Mouse (Mus musculus) layer of hippocampus, postnatal 36 days (tissue): Measurements from ENCODE around the gene Usp2. TPM values are rescaled to one million over a fixed set of nuclear protein-coding genes. Genes with fewer than 3 reads are reported as not detected.

Source experiments
- DNase-seq, 2 experiments: peaks; one replicate each; pipeline ENCODE4 v3.0.0; 2022
- total RNA-seq, 2 experiments: library from RNA; stranded (reverse); gene quantifications; 2 replicates each; pipeline ENCODE4 v1.2.3; 2021

Usp2 gene
- total RNA-seq, 2 experiments from 2014 or later = 66.2 to 74.9 TPM

- DNase-seq = no peak
Measured at GRCm38 (mm10) chr9:44125026-44125425, 58.2 kb downstream of the Usp2 start.

- DNase-seq = peak; percentile 75 to 85
Measured at GRCm38 (mm10) chr9:44125546-44126428, 59.0 kb downstream of the Usp2 start.

GRCm38 (mm10) chr9:44126746-44127145 lies 59.9 kb downstream of the Usp2 start:
- no peak for DNase-seq

- DNase-seq = no peak
Measured at GRCm38 (mm10) chr9:44127351-44127801, 60.6 kb downstream of the Usp2 start.

GRCm38 (mm10) chr9:44129633-44130032 lies 62.8 kb downstream of the Usp2 start:
- DNase-seq = no peak

GRCm38 (mm10) chr9:44130034-44130433 lies 63.2 kb downstream of the Usp2 start:
- DNase-seq = no peak

GRCm38 (mm10) chr9:44130581-44131275 lies 63.9 kb downstream of the Usp2 start:
- no peak for DNase-seq

- no peak for DNase-seq
Measured at GRCm38 (mm10) chr9:44131276-44131590, 64.4 kb downstream of the Usp2 start.

- DNase-seq = no peak
Measured at GRCm38 (mm10) chr9:44132200-44132599, 65.4 kb downstream of the Usp2 start.

GRCm38 (mm10) chr9:44133287-44133686 lies 66.5 kb downstream of the Usp2 start:
- no peak for DNase-seq

- peak in 1 of 2 experiments; percentile 46 for DNase-seq
Measured at GRCm38 (mm10) chr9:44134101-44134850, 67.5 kb downstream of the Usp2 start, which contains the start of gene Mcam. Gene Mcam, plus strand, starts transcription at chr9:44134469.

- no peak for DNase-seq
Measured at GRCm38 (mm10) chr9:44134851-44135730, 68.3 kb downstream of the Usp2 start.

GRCm38 (mm10) chr9:44135731-44136411 lies 69.0 kb downstream of the Usp2 start:
- DNase-seq = no peak

- DNase-seq = no peak
Measured at GRCm38 (mm10) chr9:44137846-44138245, 71.0 kb downstream of the Usp2 start.

GRCm38 (mm10) chr9:44141951-44142350 lies 75.1 kb downstream of the Usp2 start:
- DNase-seq = no peak

GRCm38 (mm10) chr9:44143421-44143820 lies 76.6 kb downstream of the Usp2 start:
- no peak for DNase-seq

GRCm38 (mm10) chr9:44144023-44144717 lies 77.3 kb downstream of the Usp2 start:
- DNase-seq = no peak

GRCm38 (mm10) chr9:44144718-44145060 lies 77.9 kb downstream of the Usp2 start:
- no peak for DNase-seq
